Mouse (Mus musculus) kidney, adult 11 months (tissue): Measurements from ENCODE around the gene Rgr.
A peak's percentile ranks its signal among the peaks of the same experiment; 100 is the strongest.

Experiments
- DNase-seq: peaks from one replicate; pipeline ENCODE4 v3.0.0; 2022

Gene Rgr

DNA sequence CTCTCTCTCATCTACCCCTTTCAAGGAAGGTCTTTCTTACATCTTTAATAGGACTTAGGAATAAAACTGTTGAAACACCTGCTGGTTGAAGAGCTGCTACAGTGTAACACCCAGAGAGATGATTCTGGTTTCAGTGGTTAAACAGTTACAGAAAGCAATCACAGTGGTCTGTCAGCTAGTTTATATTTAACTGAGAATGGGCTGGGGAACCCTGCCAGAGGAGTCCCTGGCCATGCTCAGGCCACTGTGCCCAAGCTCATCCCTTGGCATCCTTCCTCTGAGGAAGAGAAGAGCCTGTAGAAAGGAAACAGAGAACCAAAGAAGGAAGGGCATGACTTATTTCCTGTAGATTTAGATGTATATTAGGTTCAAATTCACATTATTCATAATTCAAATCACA, 59.0 kb downstream of the Rgr start:
- DNase-seq = peak; percentile 83

DNA sequence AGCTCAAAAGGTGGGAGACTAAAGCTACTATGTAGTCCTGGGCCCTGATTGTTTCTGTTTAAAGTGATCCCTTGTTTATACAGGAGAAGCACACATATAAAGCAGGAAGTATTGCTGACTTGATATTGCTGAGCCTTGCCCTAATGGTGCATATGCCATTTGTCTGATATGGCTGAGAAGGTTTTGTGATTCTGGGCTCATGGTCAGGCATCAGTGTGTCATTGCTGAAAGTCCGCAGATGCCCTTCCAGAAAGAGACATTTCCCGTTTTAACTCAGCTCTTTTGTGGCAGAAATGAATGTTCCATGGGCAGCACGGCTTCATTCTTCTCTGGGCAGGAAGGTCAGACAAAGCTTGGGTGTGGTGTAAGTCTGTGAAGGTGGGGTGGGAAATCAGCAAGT, 63.1 kb downstream of the Rgr start:
- no peak for DNase-seq
